Mouse (Mus musculus) lung, postnatal 0 days (tissue): ENCODE measurements at regions not wholly inside any gene's neighbourhood (a gene's known extent, or its start where the extent isn't known, plus 50 kb on each side); places are given as distances from the start of the nearest gene placed in this dataset.
"Not testable (repeated sequence)": the region's sequence is repeated elsewhere in the genome, so short reads cannot be mapped to it uniquely, and the experiment has no call there.

ENCODE experiments used
- CTCF ChIP-seq: IDR thresholded peaks from 2 replicates; pipeline ENCODE4 v1.5.1; 2016; ENCODE audit warnings: antibody characterized with exemption, mild to moderate bottlenecking
- EP300 ChIP-seq: IDR thresholded peaks from 2 replicates; pipeline ENCODE4 v1.6.1; 2016; ENCODE audit warnings: antibody characterized with exemption, mild to moderate bottlenecking, control low read depth

- not testable (repeated sequence) for TF ChIP-seq CTCF, EP300
Observed at GRCm38 (mm10) chr15:8766208-8766607, 55.6 kb upstream of the Slc1a3 start.
